Mouse (Mus musculus): Measurements from ENCODE around the gene Atp8a2. TPM values are rescaled to one million over a fixed set of nuclear protein-coding genes. Genes with fewer than 3 reads are reported as not detected.
A peak's percentile ranks its signal among the peaks of the same experiment; 100 is the strongest.

Gene Atp8a2
- polyA plus RNA-seq, 1 experiment: 17.4 TPM

DNA sequence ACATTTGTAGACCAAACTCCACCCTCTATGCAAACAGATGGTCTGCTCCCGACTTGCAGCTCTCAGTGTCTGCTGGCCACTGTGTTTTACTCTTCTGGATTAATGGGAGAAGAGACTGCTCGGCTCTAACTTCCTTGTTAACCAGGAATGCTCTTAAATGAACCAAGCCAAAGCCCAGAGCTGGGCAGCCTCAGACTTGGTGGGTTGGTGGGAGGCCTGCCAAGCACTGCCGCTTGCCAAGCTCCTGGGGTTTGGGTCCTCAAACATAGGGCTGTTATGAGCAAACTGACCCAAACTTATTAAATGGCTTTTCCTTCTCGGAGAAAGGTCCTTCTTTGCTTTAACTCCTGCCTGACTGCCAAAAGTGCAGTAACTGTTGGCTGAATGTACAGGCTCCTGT is 390.1 kb downstream of the Atp8a2 start:
- peak; percentile 77 for DNase-seq (ENCODE audit: low read depth)
- TF ChIP-seq CTCF (IDR thresholded peaks at IDR 0.05; ENCODE audit: borderline replicate concordance, extremely low read depth, insufficient read depth, insufficient read length) (no peak), POLR2A (IDR thresholded peaks at IDR 0.05; ENCODE audit: borderline replicate concordance, extremely low read depth, insufficient read depth, insufficient read length, poor library complexity, severe bottlenecking) (no peak)

DNA sequence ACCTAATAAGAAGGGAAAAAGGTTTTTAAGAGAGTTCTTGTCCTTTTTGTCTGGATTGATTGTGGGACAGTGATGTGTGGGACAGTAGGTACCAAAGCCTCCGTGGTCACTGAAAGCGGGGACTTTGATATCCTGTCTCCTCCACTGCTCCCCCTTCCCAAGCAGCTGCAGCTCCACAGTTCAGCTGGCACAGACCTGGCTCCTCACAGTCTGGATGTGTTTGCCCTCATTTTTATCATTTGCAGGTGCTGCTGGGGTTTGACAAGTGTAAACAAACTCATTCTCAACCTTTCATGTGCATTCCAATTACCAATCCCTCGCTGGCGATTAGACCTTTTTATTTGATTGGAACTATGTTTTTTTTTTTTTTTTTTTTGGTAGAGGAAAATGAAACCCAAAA is 390.8 kb downstream of the Atp8a2 start:
- TF ChIP-seq POLR2A (IDR thresholded peaks at IDR 0.05; ENCODE audit: borderline replicate concordance, extremely low read depth, insufficient read depth, insufficient read length, poor library complexity, severe bottlenecking) (no peak), CTCF (IDR thresholded peaks at IDR 0.05; ENCODE audit: borderline replicate concordance, extremely low read depth, insufficient read depth, insufficient read length) (no peak)

GRCm38 (mm10) chr14:59805683-59806082 is 391.3 kb downstream of the Atp8a2 start:
- TF ChIP-seq POLR2A (IDR thresholded peaks at IDR 0.05; ENCODE audit: borderline replicate concordance, extremely low read depth, insufficient read depth, insufficient read length, poor library complexity, severe bottlenecking) (no peak), CTCF (IDR thresholded peaks at IDR 0.05; ENCODE audit: borderline replicate concordance, extremely low read depth, insufficient read depth, insufficient read length) (no peak)
- no peak for DNase-seq (ENCODE audit: low read depth)

More for the DNA sequence above, 390.8 kb downstream of the Atp8a2 start:
- peak; percentile 57 for DNase-seq (ENCODE audit: low read depth)

DNA sequence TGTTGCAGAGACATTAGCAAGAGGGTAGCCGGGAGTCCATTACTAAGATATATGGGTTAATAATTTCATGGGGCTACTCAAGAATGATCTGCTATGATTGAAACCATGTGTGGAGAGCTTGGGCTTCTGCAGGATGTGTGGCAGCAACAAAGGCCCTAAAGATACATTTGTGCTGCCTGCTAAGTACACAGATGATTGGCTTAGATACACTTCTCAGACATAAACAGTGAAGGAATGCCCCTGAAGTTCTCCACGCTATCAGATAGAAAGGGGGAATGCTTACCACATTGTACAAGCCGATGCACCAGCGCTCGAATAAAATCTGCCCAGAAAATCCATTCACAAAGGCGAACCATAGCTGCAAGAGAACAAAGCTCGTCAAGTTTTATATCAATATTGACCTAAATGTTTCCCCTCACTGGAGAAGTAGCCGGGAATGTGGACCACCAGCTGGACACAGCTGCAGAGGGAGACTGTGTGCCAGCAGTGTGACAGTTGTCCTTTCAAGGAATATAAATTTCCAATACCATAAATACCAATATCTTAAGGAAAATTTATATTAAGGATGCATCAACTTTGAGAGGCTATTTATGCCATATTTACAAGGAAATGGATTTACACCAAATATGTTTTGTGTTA is 394.9 kb downstream of the Atp8a2 start:
- TF ChIP-seq CTCF (IDR thresholded peaks at IDR 0.05; ENCODE audit: borderline replicate concordance, extremely low read depth, insufficient read depth, insufficient read length): no peak
- TF ChIP-seq POLR2A (IDR thresholded peaks at IDR 0.05; ENCODE audit: borderline replicate concordance, extremely low read depth, insufficient read depth, insufficient read length, poor library complexity, severe bottlenecking): no peak
- no peak for DNase-seq (ENCODE audit: low read depth)

GRCm38 (mm10) chr14:59799511-59799910 is 397.5 kb downstream of the Atp8a2 start:
- no peak for DNase-seq (ENCODE audit: low read depth)
- TF ChIP-seq CTCF (IDR thresholded peaks at IDR 0.05; ENCODE audit: borderline replicate concordance, extremely low read depth, insufficient read depth, insufficient read length) (no peak), POLR2A (IDR thresholded peaks at IDR 0.05; ENCODE audit: borderline replicate concordance, extremely low read depth, insufficient read depth, insufficient read length, poor library complexity, severe bottlenecking) (no peak)

- no peak for DNase-seq (ENCODE audit: low read depth)
- no peak for TF ChIP-seq POLR2A (IDR thresholded peaks at IDR 0.05; ENCODE audit: borderline replicate concordance, extremely low read depth, insufficient read depth, insufficient read length, poor library complexity, severe bottlenecking)
- no peak for TF ChIP-seq CTCF (IDR thresholded peaks at IDR 0.05; ENCODE audit: borderline replicate concordance, extremely low read depth, insufficient read depth, insufficient read length)
Observed at GRCm38 (mm10) chr14:59793841-59794240, 403.1 kb downstream of the Atp8a2 start.

DNA sequence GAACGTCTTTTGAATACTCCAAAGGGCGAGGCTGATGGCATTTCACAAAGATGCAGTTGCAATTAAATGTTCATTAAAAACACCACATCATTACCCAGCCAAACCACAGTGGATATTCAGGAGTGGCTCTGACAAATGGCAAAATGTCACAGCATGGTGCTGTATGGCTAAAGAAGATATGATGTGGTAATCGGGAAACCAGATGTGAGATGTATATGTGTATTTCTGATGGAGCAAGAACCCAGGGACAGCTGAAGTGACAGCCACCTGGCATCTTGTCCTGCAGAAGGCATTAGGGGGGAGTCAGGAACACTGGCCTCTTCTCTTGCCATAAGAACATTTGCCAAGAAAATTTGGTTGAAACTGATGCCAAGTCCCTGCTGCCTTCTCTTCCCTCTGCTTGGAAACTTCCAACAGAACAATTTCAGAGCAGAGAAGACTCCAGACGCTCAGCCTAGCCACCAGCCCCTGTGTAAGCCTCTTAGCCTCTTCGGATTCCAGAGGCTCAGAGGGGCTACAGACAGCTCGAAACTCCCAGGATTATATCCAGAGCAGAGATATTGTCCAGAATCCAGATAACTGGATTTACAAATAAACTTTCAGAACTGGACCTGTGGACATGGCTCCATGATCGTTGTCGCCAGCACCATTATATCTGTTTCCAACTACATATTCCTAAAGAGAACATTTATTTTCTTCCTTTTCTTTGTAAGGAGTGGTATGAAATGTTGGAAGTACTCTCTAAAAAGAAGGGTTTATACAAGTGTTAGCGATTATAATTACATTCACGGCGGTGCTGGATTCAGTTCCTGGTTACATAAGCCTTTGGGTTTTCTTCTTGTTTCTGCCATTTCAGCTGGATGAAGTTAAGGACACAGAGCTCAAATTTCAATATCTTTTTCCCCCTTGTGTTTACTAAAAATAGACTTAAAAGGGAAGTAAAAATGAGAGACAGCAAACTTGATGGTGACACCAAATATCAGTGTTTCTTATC is 413.3 kb downstream of the Atp8a2 start:
- DNase-seq (ENCODE audit: low read depth): no peak
- TF ChIP-seq CTCF (IDR thresholded peaks at IDR 0.05; ENCODE audit: borderline replicate concordance, extremely low read depth, insufficient read depth, insufficient read length) (no peak), POLR2A (IDR thresholded peaks at IDR 0.05; ENCODE audit: borderline replicate concordance, extremely low read depth, insufficient read depth, insufficient read length, poor library complexity, severe bottlenecking) (no peak)

GRCm38 (mm10) chr14:59780391-59780790 is 416.6 kb downstream of the Atp8a2 start:
- DNase-seq (ENCODE audit: low read depth): no peak
- no peak for TF ChIP-seq CTCF (IDR thresholded peaks at IDR 0.05; ENCODE audit: borderline replicate concordance, extremely low read depth, insufficient read depth, insufficient read length)
- no peak for TF ChIP-seq POLR2A (IDR thresholded peaks at IDR 0.05; ENCODE audit: borderline replicate concordance, extremely low read depth, insufficient read depth, insufficient read length, poor library complexity, severe bottlenecking)

GRCm38 (mm10) chr14:59762227-59762626 is 434.8 kb downstream of the Atp8a2 start:
- TF ChIP-seq CTCF (IDR thresholded peaks at IDR 0.05; ENCODE audit: borderline replicate concordance, extremely low read depth, insufficient read depth, insufficient read length): no peak
- no peak for TF ChIP-seq POLR2A (IDR thresholded peaks at IDR 0.05; ENCODE audit: borderline replicate concordance, extremely low read depth, insufficient read depth, insufficient read length, poor library complexity, severe bottlenecking)
- DNase-seq (ENCODE audit: low read depth): peak; percentile 31

DNA sequence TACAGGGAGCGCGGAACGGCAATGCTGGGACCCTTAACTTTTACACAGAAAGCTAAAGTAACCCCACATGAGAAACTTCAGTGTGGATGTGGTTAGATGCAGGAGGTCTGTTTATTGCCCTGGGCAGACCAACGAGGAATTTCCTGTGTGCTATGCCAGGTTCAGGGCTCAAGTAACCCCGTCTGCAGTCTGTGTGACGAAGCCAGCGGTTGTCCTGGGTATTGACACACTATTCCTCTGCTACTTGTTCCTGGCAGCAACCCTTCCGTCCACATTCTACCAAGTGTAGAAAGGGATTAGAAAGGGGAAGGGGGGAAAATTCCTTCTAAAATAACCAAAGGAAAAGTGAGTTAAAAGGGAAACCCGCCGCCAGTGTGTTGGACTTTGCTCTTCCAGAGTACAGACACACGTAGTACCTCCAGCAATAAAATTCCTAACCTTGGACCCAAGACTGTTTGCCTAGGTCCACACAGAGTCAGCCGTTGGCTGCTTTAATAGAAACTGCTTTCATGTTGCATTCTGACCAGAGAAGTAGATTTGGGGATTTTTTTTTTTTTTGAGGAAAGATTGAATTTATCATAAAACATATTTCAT is 437.0 kb downstream of the Atp8a2 start:
- no peak for TF ChIP-seq POLR2A (IDR thresholded peaks at IDR 0.05; ENCODE audit: borderline replicate concordance, extremely low read depth, insufficient read depth, insufficient read length, poor library complexity, severe bottlenecking)
- TF ChIP-seq CTCF (IDR thresholded peaks at IDR 0.05; ENCODE audit: borderline replicate concordance, extremely low read depth, insufficient read depth, insufficient read length): no peak
- no peak for DNase-seq (ENCODE audit: low read depth)

DNA sequence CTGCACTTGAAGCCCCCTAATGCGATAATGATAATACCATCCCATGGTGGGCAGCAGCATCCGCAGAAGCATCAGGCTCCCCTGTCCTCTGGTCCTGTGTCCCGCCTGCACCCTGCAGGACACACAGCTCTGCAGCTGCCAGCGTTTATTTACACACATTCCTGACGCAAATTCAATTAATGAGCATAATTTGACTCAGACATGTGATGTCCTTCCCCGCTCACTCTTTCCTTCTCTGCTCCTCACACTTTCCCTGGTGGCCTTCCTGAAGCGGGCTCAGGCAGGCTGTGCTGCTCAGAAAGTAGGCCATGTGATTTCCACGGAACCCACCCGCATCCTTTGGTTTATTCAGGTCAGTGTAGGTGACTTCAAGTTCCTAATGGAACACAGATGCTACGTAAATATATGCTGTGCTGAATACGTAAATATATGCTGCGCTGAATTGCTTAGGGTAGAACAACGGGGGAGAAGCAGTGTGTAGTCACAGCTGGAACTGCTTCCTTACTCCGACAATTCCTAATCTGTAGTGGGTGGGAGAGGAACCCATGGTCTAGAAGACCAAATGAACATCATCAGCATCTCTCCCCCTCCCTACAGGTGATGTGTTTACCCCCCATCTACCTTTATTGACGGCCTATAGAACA is 437.7 kb downstream of the Atp8a2 start:
- no peak for TF ChIP-seq CTCF (IDR thresholded peaks at IDR 0.05; ENCODE audit: borderline replicate concordance, extremely low read depth, insufficient read depth, insufficient read length)
- TF ChIP-seq POLR2A (IDR thresholded peaks at IDR 0.05; ENCODE audit: borderline replicate concordance, extremely low read depth, insufficient read depth, insufficient read length, poor library complexity, severe bottlenecking): no peak
- DNase-seq (ENCODE audit: low read depth): peak; percentile 39
